Mouse (Mus musculus) effector memory CD4-positive, alpha-beta T cell, adult 5 months (primary cell): ENCODE results near the gene Acod1. TPM values are rescaled to one million over a fixed set of nuclear protein-coding genes. Genes with fewer than 3 reads are reported as not detected.

ENCODE experiments used
- polyA plus RNA-seq: library from polyadenylated mRNA; unstranded; fragments of 100-300 nt; shearing (Covaris generic); gene quantifications from one replicate; pipeline ENCODE4 v1.2.1, GENCODE M21; 2017

Gene Acod1
- polyA plus RNA-seq, result 1.5 TPM

GRCm38 (mm10) chr14:103046677-103047076 lies at the start of gene Acod1:
Gene Acod1, plus strand, starts transcription at chr14:103046977.

GRCm38 (mm10) chr14:103069864-103070611 lies 23.3 kb downstream of the Acod1 start, which contains the start of gene Cln5:
Gene Cln5, plus strand, starts transcription at chr14:103070216.

GRCm38 (mm10) chr14:103099238-103099933 lies 52.6 kb downstream of the Acod1 start, which contains the start of gene Fbxl3:
Gene Fbxl3, minus strand, starts transcription at chr14:103099566.

Other genes with a start within 250 kb of the Acod1 start
- 8.4 TPM for gene Kctd12, start 64.3 kb upstream of the Acod1 start, polyA plus RNA-seq
- 30.3 TPM for gene Cln5, start 23.2 kb downstream of the Acod1 start, polyA plus RNA-seq
- 141 TPM for gene Fbxl3, start 52.6 kb downstream of the Acod1 start, polyA plus RNA-seq